Mouse (Mus musculus): ENCODE results near the gene Dgke. TPM values are rescaled to one million over a fixed set of nuclear protein-coding genes. Genes with fewer than 3 reads are reported as not detected.
A peak's percentile ranks its signal among the peaks of the same experiment; 100 is the strongest.
"Not testable (repeated sequence)": the region's sequence is repeated elsewhere in the genome, so short reads cannot be mapped to it uniquely, and the experiment has no call there.

Gene Dgke
- 10 to 100 TPM; 10.9 to 12.2 TPM for total RNA-seq (2021)
- long read RNA-seq, experiment 1, full-length matches to known transcripts, result 8 of 10 reads
- long read RNA-seq, experiment 1, partial matches to known transcripts, result 0 of 10 reads
- long read RNA-seq, experiment 1, other reads (novel, unspliced or antisense), result 2 of 10 reads
- long read RNA-seq, experiment 2, full-length matches to known transcripts, result 8 of 8 reads
- long read RNA-seq, experiment 2, partial matches to known transcripts, result 0 of 8 reads
- long read RNA-seq, experiment 2, other reads (novel, unspliced or antisense), result 0 of 8 reads

DNA sequence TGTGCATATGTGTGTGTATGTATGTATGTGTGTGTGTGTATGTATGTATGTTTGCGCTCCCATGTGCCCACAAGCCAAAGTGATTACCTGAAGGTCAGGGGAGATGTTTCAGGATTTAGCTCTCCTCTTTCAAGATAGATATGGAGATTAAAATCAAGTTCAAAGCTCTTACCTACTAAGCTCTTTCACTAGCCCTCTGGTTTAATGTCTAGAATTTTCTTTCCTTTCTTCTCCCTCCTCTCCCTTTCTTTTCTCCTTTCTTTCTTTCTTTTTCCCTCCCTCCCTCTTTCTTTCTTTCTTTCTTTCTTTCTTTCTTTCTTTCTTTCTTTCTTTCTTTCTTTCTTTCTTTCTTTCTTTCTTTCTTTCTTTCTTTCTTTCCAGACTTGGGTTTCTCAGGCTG, at the start of gene Dgke:
TSS of gene Dgke (minus strand) at position 101 of the 400 bp plus-strand sequence.
- DNase-seq (ENCODE audit: low spot score in 2 of 2), result no peak

GRCm38 (mm10) chr11:89107180-89107807, 40.6 kb upstream of the Dgke start:
- DNase-seq (ENCODE audit: low spot score in 2 of 2), result no peak

GRCm38 (mm10) chr11:89105823-89106222, 39.2 kb upstream of the Dgke start:
- DNase-seq (ENCODE audit: low spot score in 2 of 2), result no peak

DNA sequence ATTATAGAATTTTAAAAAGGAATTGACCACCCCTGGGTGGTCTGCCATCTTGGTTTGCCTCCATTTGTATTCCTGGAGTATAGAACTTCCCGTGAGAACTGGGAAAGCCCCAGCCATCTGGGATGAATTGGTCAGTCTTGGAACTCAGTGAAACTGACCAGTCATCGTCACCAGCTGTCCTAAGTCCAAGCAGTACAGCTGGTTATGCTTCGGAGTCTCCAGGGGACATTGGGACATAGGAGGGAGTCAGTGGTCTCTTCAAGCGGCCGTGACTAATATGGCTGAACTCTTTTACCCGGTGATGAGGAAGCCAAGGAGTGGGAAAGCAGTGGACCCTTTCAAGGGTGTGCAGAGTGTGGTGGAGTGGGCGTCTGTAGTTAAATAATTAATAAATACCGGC, 38.6 kb upstream of the Dgke start:
- no peak for DNase-seq (ENCODE audit: low spot score in 2 of 2)

- DNase-seq (ENCODE audit: low spot score in 2 of 2), result no peak
Observed at GRCm38 (mm10) chr11:89103166-89103565, 36.5 kb upstream of the Dgke start.

DNA sequence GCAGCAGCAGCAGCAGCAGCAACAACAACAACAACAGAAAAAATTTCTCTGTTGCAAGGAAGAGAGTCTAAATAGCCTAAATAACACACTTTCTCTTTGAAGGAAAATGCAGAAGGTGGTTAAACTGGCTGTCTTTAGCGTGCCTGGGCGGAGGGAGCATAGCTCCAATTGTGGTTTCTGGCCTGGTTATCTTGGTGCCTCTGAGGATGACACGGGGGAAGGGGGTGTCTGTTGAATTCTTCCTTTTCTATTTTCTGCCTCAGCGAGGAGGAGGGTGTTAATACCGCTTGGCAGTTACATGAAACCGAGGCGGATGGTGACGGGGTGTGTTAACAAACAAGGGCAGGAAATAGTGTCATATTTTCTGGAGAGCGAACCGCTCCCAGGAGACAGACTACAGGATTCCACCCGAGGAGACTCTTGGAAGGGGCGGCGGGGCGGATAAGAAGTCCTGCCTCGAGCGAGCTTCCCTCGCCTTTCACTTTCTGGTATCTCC, 34.2 kb upstream of the Dgke start:
- DNase-seq (ENCODE audit: low spot score in 2 of 2), result peak; percentile 35 to 48

DNA sequence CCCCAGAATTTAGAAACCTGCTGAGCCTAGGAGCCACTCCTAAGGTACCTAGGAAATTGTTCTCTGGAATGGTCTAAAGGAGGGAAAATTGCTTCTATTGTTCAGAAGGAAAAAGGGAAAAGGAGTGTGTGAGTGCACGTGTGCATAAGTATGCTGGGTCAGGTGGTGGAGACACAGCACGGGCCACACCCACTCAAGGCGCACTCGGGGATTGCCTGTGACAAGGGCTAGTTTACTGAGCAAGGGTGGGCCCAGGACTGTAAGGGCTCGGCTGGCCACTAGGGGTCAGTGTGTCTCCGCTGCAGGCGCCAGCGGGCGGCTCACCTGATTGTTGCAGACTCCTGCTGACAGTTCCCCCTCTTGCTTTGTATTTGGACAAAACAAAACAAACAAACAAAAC, 33.8 kb upstream of the Dgke start:
- DNase-seq (ENCODE audit: low spot score in 2 of 2), result peak; percentile 88 to 93

- DNase-seq (ENCODE audit: low spot score in 2 of 2), result no peak
Observed at GRCm38 (mm10) chr11:89098930-89099329, 32.3 kb upstream of the Dgke start.

- DNase-seq (ENCODE audit: low spot score in 2 of 2), result no peak
Observed at GRCm38 (mm10) chr11:89098083-89098835, 31.6 kb upstream of the Dgke start.

- DNase-seq (ENCODE audit: low spot score in 2 of 2), result not testable (repeated sequence)
Observed at GRCm38 (mm10) chr11:89097292-89097691, 30.6 kb upstream of the Dgke start.

DNA sequence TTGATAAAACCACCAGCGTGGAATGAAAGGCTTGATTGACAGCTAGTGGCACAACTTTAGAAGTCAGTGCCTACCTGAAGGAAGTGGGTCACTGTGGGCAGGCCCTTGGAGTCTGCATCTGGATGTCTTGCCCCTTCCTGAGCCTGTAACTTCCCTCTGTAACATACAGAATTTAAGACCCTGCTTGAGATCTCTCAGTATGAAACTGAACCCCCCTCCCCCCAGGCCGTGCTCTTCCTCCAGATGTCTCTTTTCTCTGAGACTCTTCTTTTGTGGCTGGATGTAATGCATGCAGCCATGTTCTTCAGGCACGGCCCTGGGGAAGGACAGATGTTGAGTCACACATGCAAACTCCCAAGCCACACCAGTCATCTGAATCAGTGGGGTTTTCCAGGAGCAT, 28.7 kb upstream of the Dgke start:
- no peak for DNase-seq (ENCODE audit: low spot score in 2 of 2)

DNA sequence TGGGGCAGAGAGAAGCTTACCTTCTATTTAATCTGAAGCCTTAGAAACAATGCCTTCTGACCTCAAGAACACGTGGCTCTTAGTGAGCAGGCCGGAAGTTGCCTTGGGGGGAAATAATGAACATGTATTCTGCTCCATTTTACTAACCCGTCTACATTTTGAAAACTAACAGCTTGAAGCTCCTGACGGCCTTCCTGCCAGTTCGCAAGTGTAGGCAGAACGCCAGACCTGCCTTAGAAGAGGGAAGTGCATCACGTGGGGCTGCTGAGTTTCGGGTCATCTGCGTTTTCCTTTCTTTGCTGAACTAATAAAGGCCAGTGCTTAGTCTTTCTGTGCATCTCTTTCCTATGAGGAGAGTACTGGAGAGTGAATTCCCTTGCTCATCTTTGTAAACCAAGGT, 26.1 kb upstream of the Dgke start:
- no peak for DNase-seq (ENCODE audit: low spot score in 2 of 2)

GRCm38 (mm10) chr11:89090359-89090758, 23.7 kb upstream of the Dgke start:
- DNase-seq (ENCODE audit: low spot score in 2 of 2), result not testable (repeated sequence)

- DNase-seq (ENCODE audit: low spot score in 2 of 2), result no peak
Observed at GRCm38 (mm10) chr11:89088754-89089153, 22.1 kb upstream of the Dgke start.

- DNase-seq (ENCODE audit: low spot score in 2 of 2), result no peak
Observed at GRCm38 (mm10) chr11:89086208-89086809, 19.7 kb upstream of the Dgke start.

DNA sequence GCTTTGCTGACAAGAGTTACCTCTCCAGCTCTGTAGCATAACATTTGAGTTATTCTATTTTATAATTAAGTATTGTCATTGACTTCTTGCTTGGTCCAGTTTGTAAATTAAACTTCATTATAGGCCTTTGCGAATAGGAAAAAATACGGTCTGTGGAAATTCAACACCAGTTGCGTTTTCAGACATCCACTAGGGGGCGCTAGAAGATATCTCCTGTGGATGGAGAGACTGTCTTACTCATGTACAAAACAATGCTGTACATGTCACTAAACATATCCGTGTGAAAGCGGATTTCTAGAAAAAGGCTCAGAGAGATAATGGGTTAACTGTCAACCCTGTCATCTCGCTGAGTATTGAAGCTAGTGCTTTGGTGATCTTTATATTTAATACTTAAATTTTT, 18.0 kb upstream of the Dgke start:
- peak in 1 of 2 experiments; percentile 37 for DNase-seq (ENCODE audit: low spot score in 2 of 2)

DNA sequence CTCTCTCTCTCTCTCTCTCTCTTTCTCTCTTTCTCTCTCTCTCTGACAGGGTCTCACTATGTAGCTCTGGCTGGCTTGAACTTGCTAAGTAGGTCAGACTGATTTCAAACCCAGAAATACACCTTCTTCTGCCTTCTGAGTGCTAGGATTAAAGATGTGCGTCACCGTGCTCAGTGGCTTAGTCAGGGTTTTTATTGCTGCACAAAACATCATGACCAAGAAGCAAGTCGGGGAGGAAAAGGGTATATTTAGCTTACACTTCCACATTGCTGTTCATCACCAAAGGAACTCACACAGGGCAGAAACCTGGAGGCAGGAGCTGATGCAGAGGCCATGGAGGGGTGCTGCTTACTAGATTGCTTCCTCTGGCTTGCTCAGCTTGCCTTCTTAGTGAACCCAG, 16.0 kb upstream of the Dgke start:
- DNase-seq (ENCODE audit: low spot score in 2 of 2), result not testable (repeated sequence)

DNA sequence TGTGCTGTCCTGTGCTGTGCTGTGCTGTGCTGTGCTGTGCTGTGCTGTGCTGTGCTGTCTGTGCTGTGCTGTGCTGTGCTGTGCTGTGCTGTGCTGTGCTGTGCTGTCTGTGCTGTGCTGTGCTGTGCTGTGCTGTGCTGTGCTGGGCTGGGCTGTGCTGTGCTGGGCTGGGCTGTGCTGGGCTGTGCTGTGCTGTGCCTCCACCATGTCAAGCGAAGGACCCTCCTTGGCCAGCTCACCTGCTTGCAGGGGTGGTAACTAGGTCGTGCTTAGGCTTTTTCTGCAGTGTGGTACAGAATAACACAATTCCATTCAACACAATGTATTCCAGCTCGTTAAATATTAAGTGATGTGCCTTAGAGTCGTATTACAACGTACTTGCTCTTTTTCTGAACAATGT, 15.3 kb upstream of the Dgke start:
- DNase-seq (ENCODE audit: low spot score in 2 of 2), result not testable (repeated sequence)

DNA sequence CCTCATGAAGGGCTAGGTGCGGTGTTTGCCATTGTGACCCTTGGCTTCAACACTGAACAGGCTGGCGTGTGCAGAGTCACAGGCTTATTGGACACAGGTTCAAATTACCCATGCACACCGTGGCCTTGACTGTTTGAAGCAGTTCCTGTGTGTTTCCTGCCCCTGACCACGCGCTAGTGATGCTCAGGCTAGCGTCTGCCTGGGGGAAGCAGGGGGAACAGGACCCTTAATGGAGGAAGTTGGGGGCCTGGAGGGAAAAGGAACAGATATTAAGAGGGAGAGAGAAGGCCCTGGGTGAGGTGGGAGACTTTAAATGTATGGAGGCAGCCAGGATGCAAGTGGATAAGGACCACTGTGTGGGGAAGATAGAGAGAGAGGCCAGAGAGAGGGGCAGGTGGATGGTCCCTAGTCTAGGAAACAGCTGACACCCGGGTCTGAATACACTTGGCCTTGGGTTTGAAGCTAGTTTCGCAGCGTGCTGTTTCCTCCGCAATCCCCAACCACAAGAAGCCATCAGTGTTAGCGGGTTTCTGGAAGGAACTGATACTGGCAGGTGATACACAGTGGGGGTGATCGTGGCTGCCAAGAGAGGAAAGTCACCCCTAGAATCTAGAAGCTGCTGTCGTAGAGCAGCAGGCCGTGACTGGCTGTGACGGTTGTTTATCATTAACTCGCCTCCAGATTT, 12.5 kb upstream of the Dgke start:
- DNase-seq (ENCODE audit: low spot score in 2 of 2), result no peak

GRCm38 (mm10) chr11:89078305-89078704, 11.7 kb upstream of the Dgke start:
- DNase-seq (ENCODE audit: low spot score in 2 of 2), result no peak

- no peak for DNase-seq (ENCODE audit: low spot score in 2 of 2)
Observed at GRCm38 (mm10) chr11:89077601-89078000, 11.0 kb upstream of the Dgke start.

Measured in adrenal gland, adult 18-20 months (tissue).